Mouse (Mus musculus): ENCODE results near the gene Foxf1. TPM values are rescaled to one million over a fixed set of nuclear protein-coding genes. Genes with fewer than 3 reads are reported as not detected.

The Foxf1 gene
- total RNA-seq, 2 experiments from 2014 or later = 0.87 to 1.0 TPM

DNA sequence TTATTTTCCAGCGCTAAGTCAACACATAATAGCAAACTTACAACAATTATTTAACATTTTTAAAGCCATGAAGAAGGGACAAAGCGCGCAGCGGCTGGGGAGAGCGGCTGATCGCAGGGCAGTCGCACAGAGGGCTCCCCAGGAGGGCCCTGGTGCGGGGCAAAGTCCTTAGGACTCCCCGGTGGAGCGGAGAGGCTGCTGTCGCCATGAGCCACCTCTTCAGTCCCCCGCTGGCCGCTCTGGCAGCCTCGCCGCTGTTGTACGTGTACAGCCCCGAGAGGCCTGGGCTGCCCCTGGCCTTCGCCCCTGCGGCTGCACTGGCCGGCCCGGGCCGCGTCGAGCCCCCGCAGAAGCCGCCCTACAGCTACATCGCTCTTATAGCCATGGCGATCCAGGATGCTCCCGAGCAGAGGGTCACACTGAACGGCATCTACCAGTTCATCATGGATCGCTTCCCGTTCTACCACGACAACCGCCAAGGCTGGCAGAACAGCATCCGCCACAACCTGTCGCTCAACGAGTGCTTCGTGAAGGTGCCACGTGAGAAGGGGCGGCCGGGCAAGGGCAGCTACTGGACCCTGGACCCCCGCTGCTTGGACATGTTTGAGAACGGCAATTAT, 43.7 kb downstream of the Foxf1 start, which contains the start of gene Foxl1:
Foxl1 (plus strand) TSS at position 185 of the 620 bp plus-strand sequence.
- no peak for DNase-seq (ENCODE audit: extremely low spot score in 1 of 2, low spot score in 1 of 2)

- no peak for DNase-seq (ENCODE audit: extremely low spot score in 1 of 2, low spot score in 1 of 2)
Measured at GRCm38 (mm10) chr8:121128531-121129264, 44.5 kb downstream of the Foxf1 start.

GRCm38 (mm10) chr8:121129265-121129940, 45.2 kb downstream of the Foxf1 start:
- DNase-seq (ENCODE audit: extremely low spot score in 1 of 2, low spot score in 1 of 2) = no peak

DNA sequence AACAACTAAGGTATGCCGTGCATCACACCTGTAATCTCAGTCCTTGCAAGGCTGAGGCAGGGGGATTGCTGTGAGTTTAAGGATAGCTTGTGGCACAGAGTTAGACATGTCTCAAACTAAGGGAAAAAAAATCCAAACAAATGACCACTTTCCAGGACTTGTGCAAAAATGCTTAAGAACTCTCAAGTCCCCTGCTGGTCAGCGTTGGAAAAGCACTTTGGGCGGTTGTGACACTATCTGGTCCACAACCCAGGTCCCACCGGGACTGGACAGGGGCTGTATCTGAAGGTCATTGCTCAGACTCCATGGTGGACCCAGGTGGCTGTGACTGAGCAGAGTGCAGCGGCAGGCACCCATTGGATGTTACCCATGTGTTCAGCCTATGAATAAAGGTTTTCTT, 46.3 kb downstream of the Foxf1 start:
- no peak for DNase-seq (ENCODE audit: extremely low spot score in 1 of 2, low spot score in 1 of 2)

DNA sequence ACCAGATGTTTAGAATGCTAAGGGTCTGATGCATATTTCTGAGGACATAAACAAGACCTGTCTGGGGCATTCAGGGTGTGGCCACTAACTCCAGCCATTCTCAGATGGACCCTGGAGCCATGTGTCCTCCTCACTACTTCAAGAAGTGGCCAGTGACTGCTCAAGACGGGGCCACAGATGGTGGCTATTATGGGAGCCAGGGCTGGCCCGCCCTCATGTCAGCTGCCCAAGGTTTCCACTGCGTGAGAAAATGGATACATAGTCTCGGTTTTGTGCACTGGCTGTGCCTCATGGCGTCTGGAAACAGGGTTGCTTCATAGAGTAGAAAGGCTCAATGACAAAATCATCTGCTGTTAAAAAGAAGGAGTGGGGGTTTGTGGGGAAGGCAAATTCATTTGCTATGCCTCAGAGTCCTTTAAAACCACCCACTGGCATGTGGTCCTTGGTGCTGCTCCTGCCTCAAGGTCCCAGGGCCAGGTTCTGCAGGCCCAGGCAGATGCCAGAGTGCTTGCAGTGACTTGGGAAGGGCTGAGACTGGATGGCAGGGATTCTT, 48.9 kb downstream of the Foxf1 start:
- DNase-seq (ENCODE audit: extremely low spot score in 1 of 2, low spot score in 1 of 2) = no peak

- DNase-seq (ENCODE audit: extremely low spot score in 1 of 2, low spot score in 1 of 2) = no peak
Measured at GRCm38 (mm10) chr8:121134102-121134501, 49.9 kb downstream of the Foxf1 start.

DNA sequence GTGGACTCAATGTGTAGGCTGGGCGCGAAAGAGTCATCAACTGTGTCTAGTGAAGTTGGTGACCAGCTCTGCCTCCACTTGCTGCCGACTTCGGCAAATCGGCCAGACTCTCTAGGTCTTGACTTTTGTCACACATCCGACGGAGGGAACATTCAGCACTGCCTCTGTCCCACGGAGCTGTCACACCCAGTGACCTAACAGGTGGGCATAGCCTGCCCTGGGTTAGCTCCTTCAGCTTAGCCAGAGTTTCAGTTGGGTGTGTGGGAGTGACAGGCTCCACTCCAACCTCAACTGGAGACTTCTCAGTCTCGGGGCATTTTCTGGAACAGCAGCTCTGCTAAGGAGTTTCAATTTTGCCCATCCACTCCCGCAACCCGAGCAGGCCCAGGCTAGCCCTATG, 50.3 kb downstream of the Foxf1 start:
- no peak for DNase-seq (ENCODE audit: extremely low spot score in 1 of 2, low spot score in 1 of 2)

DNA sequence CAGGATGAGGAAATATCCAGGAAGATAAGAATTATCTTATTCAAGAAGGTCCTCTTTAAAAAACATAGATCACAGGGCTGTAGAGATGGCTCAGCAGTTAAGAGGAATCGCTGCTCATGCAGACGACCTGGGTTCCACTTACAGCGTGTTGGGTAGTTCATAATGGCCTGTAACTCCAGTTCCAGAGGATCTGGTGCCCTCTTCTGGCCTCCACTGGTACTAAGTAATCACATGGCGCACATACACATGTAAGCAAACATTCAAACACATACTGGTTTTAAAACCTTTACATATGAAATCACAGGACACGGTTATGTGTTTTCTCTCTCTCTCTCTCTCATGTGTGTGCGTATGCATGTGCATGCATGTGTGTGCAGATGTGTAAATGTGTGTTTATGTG, 52.7 kb downstream of the Foxf1 start:
- no peak for DNase-seq (ENCODE audit: extremely low spot score in 1 of 2, low spot score in 1 of 2)

Small RNA genes lying within 50 kb of the gene (microRNA-seq; reads per million reads assigned to microRNA genes)
- gene Gm27530 = 0 reads per million in 2 experiments

Other genes starting within 250 kb of the Foxf1 start
- 10 to 100 TPM; 35.4 to 40.4 TPM for gene Mthfsd, start 24.0 kb downstream of the Foxf1 start, total RNA-seq (2021)
- gene Foxc2, start 31.8 kb downstream of the Foxf1 start, total RNA-seq (2021) = under 1 TPM; 0.66 to 0.82 TPM
- gene Foxl1, start 43.6 kb downstream of the Foxf1 start, total RNA-seq (2021) = not detected